Mouse (Mus musculus) inflammation-experienced regulatory T-cells, adult 6 months (primary cell): ENCODE results near the gene Pcbp3. TPM values are rescaled to one million over a fixed set of nuclear protein-coding genes. Genes with fewer than 3 reads are reported as not detected.

Experiments
- ATAC-seq: one replicate; pipeline ENCODE4 v1.8.0; 2017
- polyA plus RNA-seq, 3 experiments: library from polyadenylated mRNA; unstranded; fragments of 100-300 nt; shearing (Covaris generic); gene quantifications; one replicate each; pipeline ENCODE4 v1.2.1; 2017

Gene Pcbp3
- polyA plus RNA-seq, 3 experiments from 2014 or later, result 4.5 to 8.6 (median 6.0) TPM

DNA sequence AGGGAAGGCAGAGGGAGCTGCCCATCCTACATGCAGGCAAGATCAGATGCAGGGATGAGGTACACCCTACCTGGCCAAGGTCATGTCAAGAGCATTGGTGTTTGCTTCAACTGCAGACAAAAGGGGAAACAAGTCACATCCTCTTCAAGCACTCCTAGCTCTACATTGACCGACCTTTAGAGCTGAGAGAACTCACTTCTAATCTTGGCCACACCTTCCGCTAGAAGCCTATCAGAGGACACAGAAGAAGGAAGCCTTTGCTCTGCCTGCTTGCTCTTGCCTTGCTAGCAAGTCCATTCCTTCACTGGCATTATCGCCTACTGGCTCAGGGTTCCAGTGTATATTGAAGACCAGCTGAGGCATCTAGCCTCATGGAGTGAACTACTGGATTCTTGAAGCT is 119.6 kb downstream of the Pcbp3 start:
- no peak for ATAC-seq

GRCm38 (mm10) chr10:76841220-76841619 is 120.5 kb downstream of the Pcbp3 start:
- ATAC-seq, result no peak

DNA sequence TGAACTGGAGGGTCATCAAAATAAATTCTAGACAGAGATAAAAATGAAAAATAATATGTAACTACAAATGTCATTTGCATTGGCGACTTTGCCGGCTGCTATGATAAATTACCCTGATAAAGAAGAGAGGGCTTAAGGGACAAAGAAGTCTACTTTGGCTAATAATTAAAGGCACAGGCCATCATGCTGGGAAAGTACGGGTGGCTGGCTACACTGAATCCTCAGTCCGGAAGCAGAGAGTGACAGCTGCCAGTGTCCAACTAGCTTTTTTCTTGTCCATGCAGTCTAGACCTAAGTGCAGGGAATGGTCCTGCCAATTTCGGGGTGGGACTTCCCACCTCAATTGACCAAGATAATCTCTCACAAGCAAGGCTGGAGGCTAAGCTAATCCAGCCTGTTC is 121.1 kb downstream of the Pcbp3 start:
- no peak for ATAC-seq

DNA sequence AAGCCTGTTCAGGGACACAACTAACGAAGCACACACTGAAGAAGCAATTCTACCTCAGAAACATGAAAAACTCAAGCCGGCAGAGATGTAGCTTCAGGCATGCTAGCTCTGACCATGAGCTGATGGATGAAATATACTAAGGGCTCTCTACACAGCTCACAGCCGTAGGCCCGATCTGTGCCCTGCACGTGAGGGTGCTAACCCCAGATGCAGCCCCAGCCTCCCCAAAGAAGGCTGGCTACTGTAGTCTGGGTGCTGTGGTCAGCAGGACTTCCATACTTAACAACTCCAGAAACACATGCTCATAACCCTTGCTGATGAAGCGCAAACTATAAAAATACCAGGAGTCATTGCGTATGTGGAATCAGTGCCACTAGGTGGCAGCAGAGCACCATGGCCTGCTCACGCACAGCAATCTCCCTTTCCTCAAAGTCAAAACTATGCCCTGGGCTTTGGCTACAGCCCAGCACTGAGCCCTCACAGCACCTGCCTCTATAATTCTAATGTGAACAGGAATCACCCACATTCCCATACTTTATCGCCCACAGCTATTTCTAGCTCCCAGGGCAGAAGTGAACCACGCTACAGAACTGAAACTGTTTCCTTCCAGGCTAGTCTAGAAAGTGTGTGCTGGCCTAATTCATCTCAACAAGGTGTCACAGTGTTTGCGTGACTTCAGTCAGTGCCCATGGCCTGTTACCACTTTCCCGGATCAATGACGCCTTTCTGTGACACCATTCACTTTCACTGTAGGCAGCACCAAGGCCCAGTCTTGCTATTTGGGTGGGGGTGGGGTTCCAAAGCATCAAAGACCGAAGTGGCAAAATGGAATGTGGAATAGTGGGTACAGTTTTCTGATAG is 126.0 kb downstream of the Pcbp3 start:
- peak; percentile 71 for ATAC-seq

DNA sequence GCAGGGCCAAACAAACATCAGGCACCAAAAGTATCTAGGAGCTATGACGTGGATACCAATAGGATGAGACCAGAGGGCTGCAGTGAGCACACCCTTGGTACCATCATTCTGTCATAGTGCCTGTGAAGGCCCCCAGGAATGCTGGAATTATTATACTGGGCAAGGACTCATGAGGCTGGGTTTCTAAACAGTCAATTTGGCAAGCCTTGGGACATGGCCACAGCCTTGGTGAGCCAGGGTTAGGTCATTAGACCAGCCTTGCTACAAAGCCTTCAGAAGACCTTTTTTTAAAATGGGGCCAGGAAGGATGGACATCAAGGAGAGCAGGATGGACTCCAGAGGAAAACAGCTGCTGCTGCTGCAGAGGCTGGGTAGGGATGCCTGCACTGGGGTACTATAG is 128.8 kb downstream of the Pcbp3 start:
- ATAC-seq, result no peak

GRCm38 (mm10) chr10:76831915-76832314 is 129.8 kb downstream of the Pcbp3 start:
- no peak for ATAC-seq

- ATAC-seq, result no peak
These were observed 130.5 kb downstream of the Pcbp3 start for GRCm38 (mm10) chr10:76831151-76831550.

GRCm38 (mm10) chr10:76828936-76829335 is 132.8 kb downstream of the Pcbp3 start:
- no peak for ATAC-seq

DNA sequence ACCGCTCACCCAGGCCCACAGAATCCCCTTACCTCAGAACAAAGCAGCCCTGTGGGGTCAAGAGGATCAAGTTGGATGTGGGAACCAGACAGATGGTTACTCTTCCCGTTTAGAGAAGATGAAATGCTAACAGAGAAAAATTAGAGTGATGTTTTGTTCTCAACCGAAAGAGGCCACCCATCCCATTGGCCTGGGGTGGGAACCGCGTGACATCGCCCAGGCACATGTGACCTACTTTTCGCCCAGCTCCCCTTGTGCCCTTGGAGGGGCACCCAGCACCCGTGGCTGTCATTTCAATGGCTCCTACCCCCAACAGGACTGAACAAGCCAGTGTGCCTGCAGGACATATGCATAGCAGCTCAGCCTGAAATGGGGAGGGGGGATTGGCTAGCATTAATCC is 139.0 kb downstream of the Pcbp3 start:
- ATAC-seq, result no peak

GRCm38 (mm10) chr10:76819321-76819720 is 142.4 kb downstream of the Pcbp3 start:
- ATAC-seq, result no peak

DNA sequence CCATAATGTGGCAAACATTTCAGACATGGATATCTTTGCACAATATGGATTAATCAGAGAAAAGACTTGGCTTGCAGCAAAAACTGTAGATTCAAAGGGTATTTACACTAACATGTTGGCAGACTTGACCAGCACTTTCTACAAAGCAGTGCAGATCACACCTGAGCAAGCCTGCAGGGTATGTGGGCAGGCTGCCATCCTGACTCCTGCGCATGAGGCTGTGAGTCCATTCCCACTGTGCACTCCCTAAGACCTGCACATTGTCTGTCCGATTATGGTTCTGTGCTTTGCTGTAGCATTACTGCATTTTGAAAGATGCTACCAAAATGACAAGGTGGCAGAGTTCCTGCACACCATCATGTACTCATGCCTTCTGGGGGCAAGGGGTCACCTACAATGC is 143.3 kb downstream of the Pcbp3 start:
- no peak for ATAC-seq

DNA sequence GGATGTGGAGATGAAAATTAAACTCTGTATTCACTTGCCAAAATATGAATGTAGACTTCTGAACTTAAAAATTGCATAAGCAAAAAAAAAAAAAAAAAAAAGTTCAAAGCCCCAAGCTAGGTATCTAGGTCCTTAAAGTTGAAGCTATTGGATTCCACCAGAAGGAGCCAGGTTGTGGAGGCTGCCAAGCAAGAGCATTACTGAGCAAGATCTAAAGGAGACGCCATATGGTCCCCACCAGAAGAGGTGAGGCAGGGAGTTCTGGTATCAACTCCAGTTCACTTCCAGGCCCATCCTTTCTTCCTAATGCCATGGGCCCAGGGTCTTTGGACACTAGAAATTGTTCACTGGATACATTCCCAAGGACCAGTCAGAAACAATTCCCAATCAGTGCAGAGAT is 144.8 kb downstream of the Pcbp3 start:
- ATAC-seq, result no peak

DNA sequence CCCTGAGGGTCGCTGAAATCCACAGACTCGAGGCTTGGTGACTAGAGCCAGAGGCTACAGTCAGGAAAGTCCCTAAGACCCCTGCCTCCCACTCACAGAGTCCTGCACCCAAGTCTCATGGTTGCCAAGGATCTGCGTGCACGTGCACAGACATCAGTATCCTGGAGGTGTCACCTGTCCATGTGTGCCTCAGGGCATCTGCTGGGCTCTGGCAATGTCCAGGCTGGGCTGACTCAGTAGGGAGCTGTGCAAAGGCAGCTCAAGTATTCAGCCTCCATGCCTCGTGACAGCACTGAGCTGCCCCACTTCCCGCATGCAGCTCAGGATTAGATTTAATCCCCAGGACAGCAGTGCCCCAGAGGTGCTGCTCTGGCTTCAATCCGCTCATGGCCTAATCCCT is 145.3 kb downstream of the Pcbp3 start:
- no peak for ATAC-seq

DNA sequence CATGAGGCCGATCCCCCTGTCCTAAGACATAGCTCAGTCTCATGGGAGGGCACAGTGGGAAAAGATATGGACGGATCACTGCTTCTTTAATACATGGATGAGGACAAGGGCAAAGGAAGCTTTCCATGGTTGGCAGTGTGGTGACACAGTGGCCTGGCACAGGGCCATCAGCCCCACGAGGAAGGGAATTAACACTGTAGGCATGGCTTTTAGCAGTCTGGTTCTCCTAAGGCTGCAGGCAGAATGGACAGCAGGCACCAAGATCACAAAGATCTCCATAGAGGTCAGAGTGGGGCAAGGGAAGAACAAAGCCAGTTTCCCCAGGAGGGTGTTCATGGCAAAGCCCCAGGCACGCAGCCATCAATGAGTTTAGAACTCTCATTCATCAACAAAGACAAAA is 146.2 kb downstream of the Pcbp3 start:
- ATAC-seq, result no peak

DNA sequence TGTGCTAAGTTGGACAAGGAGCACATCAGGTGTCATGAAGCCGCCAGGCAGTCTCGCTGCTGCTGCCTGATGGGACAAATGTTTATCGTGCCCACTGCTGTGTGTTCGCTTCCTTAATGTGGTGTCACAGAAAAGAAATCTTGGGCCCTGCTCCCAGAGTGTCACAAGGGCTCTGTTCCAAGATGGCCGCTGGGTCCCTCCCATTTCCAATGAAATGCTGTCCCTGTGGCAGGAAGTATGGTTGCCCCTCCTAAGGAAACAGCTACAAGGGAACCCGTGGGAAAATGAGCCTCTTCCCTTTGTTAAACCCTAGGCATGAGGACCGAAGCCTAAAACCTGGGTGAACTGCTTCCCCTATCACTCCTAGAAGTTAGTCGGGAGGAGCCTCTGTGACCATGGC is 146.9 kb downstream of the Pcbp3 start:
- no peak for ATAC-seq

- no peak for ATAC-seq
These were observed 151.6 kb downstream of the Pcbp3 start for GRCm38 (mm10) chr10:76809916-76810660.

- ATAC-seq, result no peak
These were observed 152.2 kb downstream of the Pcbp3 start for GRCm38 (mm10) chr10:76809439-76809838.

DNA sequence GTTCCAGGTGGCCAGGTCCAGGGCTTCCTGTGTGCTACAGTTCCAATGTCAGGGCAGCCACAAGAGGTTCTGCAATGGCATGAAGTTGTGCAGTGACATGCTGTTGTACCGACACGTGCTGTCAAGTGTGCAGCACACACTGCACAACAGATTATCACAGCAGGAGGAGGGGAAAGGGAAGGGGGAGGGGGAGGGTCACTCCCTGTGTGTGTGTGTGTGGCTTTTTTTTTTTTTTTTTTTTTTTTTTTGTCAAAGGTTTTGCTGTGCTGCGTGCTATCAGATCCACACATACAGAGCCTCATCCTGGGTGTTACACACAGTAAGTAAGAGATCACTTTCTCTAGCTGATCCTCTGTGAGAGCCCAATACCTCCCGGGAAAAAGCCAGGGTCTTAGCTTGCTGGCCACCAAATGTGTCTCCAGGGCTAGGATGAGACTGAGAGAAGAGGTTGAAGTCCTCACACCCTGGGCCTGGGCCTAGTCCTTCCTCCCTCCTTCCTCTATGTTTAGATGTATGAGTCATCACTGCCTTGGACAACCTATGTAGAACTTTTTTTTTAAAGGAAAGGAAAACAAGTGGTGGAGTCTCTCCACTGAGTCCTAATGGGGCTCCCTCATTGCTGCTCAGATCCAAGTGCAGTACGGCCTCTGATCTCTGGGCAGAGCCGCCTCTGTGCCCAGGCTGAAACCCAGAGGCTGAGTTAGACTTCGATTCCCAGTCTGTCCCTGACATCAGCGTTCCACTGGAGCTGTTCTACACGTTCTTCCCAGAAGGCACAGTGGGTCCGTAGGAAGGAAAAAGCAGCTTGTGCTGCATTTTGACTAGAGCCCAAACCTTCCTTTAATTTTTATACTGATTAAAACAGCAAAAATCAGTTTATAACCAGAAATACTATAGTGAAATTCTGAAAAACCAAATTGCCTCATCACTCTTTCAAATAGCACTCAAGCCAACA is 153.0 kb downstream of the Pcbp3 start:
- ATAC-seq, result no peak

- ATAC-seq, result peak; percentile 5
These were observed 159.2 kb downstream of the Pcbp3 start for GRCm38 (mm10) chr10:76802500-76802885.

DNA sequence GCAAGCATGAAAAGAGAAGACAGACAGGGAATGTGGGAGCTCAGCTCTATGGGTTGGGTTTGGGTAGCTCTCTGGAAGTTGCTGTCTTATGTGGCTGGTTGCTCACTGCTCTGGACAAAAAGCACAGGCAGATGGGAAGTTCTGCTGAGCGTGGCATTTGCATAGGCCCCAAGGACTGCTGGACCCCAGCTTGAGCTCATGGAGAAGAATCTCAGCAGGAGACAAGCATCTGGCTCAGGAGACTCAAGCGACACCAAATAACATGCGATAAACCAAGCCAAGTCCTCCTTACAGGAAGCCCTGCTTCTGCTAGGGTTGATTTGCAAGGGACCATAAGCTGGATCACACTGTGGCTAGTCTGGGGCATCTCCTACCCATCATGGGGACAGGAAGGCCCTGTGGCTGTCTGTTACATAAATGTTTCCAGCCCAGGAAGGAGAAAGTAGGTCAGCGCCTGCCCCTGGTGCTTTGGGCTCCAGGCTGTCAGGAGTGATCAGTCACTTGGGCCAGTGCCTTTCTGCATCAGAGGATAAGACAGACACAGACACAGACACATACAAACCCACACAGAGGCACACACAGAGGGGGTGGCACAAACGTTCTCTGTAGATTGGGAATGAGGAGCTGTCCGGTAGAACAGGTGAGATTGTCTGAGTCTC is 159.7 kb downstream of the Pcbp3 start:
- ATAC-seq, result peak; percentile 34

- ATAC-seq, result no peak
These were observed 160.4 kb downstream of the Pcbp3 start for GRCm38 (mm10) chr10:76801237-76801641.
